Mouse (Mus musculus) ES-E14 (cell line): ENCODE data around the gene Mybph.

ENCODE experiments used
- CHD2 ChIP-seq: IDR thresholded peaks from 2 replicates; pipeline ENCODE4 v1.6.1; 2014; ENCODE audit warnings: mild to moderate bottlenecking, low read depth, low read length, inconsistent platforms
- MAFK ChIP-seq: IDR thresholded peaks from 2 replicates; pipeline ENCODE4 v1.6.1; 2014; ENCODE audit warnings: mild to moderate bottlenecking, low read depth, low read length, inconsistent platforms; ENCODE audit not compliant: insufficient read depth
- ZC3H11A ChIP-seq: IDR thresholded peaks from 2 replicates; pipeline ENCODE4 v1.6.1; 2012; ENCODE audit warnings: low read depth, mild to moderate bottlenecking, inconsistent platforms, low read length, borderline replicate concordance
- ZNF384 ChIP-seq: IDR thresholded peaks from 2 replicates; pipeline ENCODE4 v1.6.1; 2012; ENCODE audit warnings: low read depth, low read length, inconsistent platforms

- TF ChIP-seq CHD2: no peak
- TF ChIP-seq MAFK: no peak
- no peak for TF ChIP-seq ZNF384
- TF ChIP-seq ZC3H11A: no peak
Observed at GRCm38 (mm10) chr1:134198197-134198995, 5.1 kb downstream of the Mybph start.
